Comparison of ENCODE assay signal across 15 mouse cellular contexts in the genomic region with DNA sequence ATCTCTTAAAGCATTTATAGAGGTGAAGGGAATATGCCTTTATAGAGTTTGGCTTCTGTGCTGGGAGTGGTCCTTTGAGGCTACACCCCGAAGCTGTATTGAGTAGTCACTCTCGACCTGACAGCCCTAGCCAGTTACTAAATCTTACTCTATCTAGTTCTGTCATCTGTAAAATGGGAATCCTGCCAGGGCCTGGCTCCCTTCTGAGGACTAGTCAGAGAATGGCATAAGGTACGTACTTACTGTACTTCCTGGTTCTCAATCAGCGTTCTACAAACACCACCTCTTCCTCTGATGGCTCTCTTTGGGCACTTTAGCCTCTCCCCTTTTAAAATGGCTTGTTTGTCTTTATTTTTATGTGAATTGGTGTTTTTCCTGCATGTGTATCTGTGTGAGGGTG. TPM values are rescaled to one million over a fixed set of nuclear protein-coding genes. Genes with fewer than 3 reads are reported as not detected.
DNase-seq lines count a peak whose midpoint lies in the region.
"Had no signal": no experiment of that assay in that cellular context is flagged by ENCODE, and none has a peak within 500 bp of the region (broad histone marks: within the 10 kb centered on the region; RNA-seq: fewer than 3 reads in every experiment).

No protein-coding gene starts in this region.

- peak; percentile 36 for DNase-seq in adrenal gland, postnatal 14 days
- no peak for DNase-seq in adrenal gland, postnatal 4 days (ENCODE audit: low spot score in 2 of 2)
- DNase-seq in CD4-positive helper T cell, adult 2 months (ENCODE audit: low read depth, low spot score): peak; percentile 35
- DNase-seq in adrenal gland, postnatal 36 days: peak; percentile 23 to 36
- DNase-seq in lung, postnatal 36 days: peak; percentile 55
- DNase-seq in gastrocnemius, adult 8-10 months (ENCODE audit: low spot score in 2 of 2): no peak
- no peak for DNase-seq in spleen, postnatal 36 days (ENCODE audit: low spot score in 2 of 2)
- DNase-seq in layer of hippocampus, postnatal 25 days (ENCODE audit: extremely low spot score in 1 of 2, low spot score in 1 of 2): no peak
- DNase-seq: B cell, adult 2 months; cerebellum, adult 18-20 months; gastrocnemius, adult 2 months; kidney, postnatal 25 days; liver; spleen, adult 18-20 months; thymus, postnatal 4 days had no signal

RNA-seq across cellular contexts. Expression of a gene that starts 28.1 kb away (rescaled TPM):
- 126 and 130 TPM in 2 replicates for total RNA-seq in adrenal gland, postnatal 14 days (2021)
- 100 to 1,000 TPM; 143 to 149 TPM for total RNA-seq in adrenal gland, postnatal 4 days (2021)
- total RNA-seq in adrenal gland, postnatal 36 days (2021): 100 to 1,000 TPM; 138 to 145 TPM
- total RNA-seq in gastrocnemius, adult 8-10 months (2022): 10 to 100 TPM; 16.5 to 23.0 (median 19.6) TPM
- total RNA-seq in layer of hippocampus, postnatal 25 days (2021): 10 to 100 TPM; 67.4 to 70.2 TPM

Comparison
In these comparisons a context has a peak if more than half of its experiments do, and no peak if none do; other contexts are left out.
1. DNase-seq: peak in adrenal gland, postnatal 14 days (single experiment), CD4-positive helper T cell, adult 2 months (single experiment), adrenal gland, postnatal 36 days (2 of 2) and lung, postnatal 36 days (single experiment); none in adrenal gland, postnatal 4 days (0 of 2), gastrocnemius, adult 8-10 months (0 of 2), spleen, postnatal 36 days (0 of 2) and layer of hippocampus, postnatal 25 days (0 of 2).